Mouse (Mus musculus) lung, adult 2 months (tissue): ENCODE measurements around the gene 1700003E16Rik. TPM values are rescaled to one million over a fixed set of nuclear protein-coding genes. Genes with fewer than 3 reads are reported as not detected.

ENCODE experiments used
- DNase-seq: peaks from one replicate; pipeline ENCODE4 v3.0.0; 2022
- H3K4me1 ChIP-seq: fragments of 200-500 bp; 2 replicates; pipeline ENCODE4 v1.6.1; 2011; ENCODE audit warnings: low read length; ENCODE audit not compliant: control insufficient read depth, insufficient read depth
- H3K4me3 ChIP-seq: fragments of 200-500 bp; replicated peaks from 2 replicates; pipeline ENCODE3; 2011; ENCODE audit warnings: low read depth, mild to moderate bottlenecking, control low read depth, low read length; ENCODE audit errors: extremely low read depth
- CTCF ChIP-seq: fragments of 200-500 bp; IDR thresholded peaks from 2 replicates; pipeline ENCODE4 v1.5.1; 2011; ENCODE audit warnings: mild to moderate bottlenecking, low read length, control low read depth; ENCODE audit not compliant: insufficient read depth
- POLR2A ChIP-seq: fragments of 200-500 bp; IDR thresholded peaks from 2 replicates; pipeline ENCODE4 v1.6.1; 2011; ENCODE audit warnings: low read depth, mild to moderate bottlenecking, control low read depth, low read length, borderline replicate concordance; ENCODE audit errors: extremely low read depth
- WGBS: fragments of 180-500 bp; shearing (Covaris S2); methylation state at CpG from one replicate; pipeline ENCODE4 v1.1.7; 2018; 5-methylcytosine and 5-hydroxymethylcytosine counted together
- polyA plus RNA-seq: library from polyadenylated mRNA; depleted of rRNA; stranded (reverse); fragments of >200 nt; gene quantifications from 2 replicates; pipeline ENCODE4 v1.2.3, GENCODE M21; 2012; rRNA removed

Gene 1700003E16Rik
- polyA plus RNA-seq = 4.6 and 5.5 TPM in 2 replicates

DNA sequence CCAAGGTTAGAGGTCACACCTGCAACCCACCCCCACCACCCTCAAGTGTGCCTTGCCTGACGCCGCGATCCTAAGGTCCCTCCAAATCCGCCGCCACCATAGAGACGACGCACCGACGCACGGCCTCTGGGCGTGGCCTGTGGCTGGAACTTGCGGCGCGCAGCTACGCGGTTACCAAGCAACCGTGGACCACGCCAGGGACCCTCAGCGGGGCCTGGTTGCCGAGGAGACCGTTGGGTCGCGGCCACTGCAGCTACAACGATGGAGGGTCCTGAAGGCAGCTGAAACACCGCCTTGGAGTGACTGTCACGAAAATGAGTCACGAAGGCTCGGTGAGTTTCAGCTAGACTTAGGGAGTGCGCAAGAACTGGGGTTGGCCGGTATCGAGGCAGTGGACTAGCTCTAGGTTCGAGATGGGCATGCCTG lies at the start of gene 1700003E16Rik, which contains the start of gene Wdr54:
TSS of gene 1700003E16Rik (plus strand) at position 146 of the 426 bp plus-strand sequence.
TSS of gene Wdr54 (minus strand) at position 139 of the 426 bp plus-strand sequence.
- H3K4me3 ChIP-seq = peak within 1 kb of the TSS; percentile 54
- DNase-seq = peak; percentile 54
- TF ChIP-seq CTCF (no peak), POLR2A (no peak)
- no peaks in the 10 kb centered on the region for H3K4me1 ChIP-seq
- WGBS = 1% methylated on average over 32 of the region's 32 CpGs

- TF ChIP-seq POLR2A (no peak), CTCF (peak; percentile 78)
- Histone ChIP-seq H3K4me1 (peaks cover under 1% of the 10 kb centered on the region; the same call in 1 of the 2 replicates), H3K4me3 (no peak overlapping the region)
- 37% methylated on average over 13 of the region's 13 CpGs for WGBS
- DNase-seq = peak; percentile 73
These were observed 48.4 kb upstream of the 1700003E16Rik start for GRCm38 (mm10) chr6:83107566-83108400.

DNA sequence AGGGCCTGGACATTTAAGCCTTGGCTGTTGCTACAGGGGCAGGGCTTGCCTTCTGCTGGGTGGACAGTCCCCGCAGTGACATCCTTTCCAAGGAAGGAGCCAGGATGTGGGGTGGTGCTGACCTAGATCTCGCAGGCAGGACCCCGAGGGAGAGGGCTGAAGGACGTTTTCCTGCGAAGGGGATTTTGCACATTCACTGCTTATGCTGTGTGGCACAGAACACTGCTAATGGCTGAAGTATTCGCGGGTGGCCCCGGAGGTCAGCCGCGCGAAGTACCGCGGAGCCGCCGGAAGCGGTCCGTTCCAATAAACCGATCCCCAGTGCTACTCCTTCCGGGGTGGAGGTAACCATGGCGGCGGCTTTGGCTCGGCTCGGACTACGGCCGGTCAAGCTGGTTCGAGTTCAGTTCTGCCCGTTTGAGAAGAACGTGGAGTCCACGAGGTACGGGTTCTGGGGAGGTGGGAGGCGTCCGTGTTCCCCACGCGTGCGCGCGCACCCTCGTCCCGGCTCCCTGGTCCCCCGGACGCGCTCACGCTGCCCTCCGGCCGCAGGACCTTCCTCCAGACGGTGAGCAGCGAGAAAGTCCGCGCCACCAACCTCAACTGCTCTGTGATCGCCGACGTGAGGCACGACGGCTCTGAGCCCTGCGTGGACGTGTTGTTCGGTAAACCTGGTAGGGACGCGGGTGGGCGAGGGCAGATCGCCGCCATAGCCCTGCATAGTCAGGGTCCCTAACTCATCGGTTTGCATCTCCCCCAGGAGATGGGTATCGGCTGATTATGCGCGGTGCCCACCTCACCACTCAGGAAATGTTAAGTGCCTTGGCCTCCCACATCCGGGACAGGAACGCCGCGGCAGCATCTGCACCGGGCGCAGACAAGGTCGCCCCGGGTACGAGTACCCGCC lies 47.2 kb upstream of the 1700003E16Rik start, which contains the start of gene Mrpl53:
TSS of gene Mrpl53 (plus strand) at position 279 of the 907 bp plus-strand sequence.
- Histone ChIP-seq H3K4me1 (no peaks in the 10 kb centered on the region), H3K4me3 (peak within 1 kb of the TSS; percentile 76)
- TF ChIP-seq POLR2A (peak; percentile 88; the same call in 1 of the 2 replicates), CTCF (no peak)
- WGBS = under 1% methylated on average over 76 of the region's 76 CpGs
- DNase-seq = peak; percentile 85

DNA sequence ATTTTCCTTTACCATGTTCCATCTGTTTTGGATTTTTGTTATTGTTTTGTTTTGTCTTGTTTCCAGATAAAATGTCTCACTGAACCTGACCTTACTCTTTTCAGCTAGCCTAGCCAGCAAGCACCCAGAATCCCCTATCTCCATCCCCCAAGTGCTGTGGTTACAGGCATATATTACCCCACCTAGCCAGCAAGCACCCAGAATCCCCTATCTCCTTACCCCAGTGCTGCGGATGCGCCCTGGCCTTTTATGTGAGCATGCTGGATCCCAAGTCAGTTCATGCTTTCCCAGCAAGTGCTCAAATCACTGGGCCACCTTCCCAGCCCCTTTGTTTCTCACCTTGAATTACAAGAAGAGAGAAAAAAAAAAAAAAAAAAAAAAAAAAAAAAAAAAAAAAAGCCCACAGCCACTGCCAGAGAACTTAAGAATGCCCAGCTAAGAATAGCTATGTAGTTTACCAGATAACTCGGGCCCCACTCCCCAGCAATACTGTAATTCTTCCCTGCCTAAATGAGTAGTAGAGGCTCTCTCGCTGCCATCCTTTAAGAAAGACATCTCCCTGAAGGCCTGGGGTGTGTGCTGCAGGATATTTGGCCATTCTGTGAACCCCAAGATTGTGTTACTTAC lies 44.6 kb upstream of the 1700003E16Rik start:
- 88% methylated on average over 4 of the region's 4 CpGs for WGBS
- H3K4me1 ChIP-seq = peaks cover 3% of the 10 kb centered on the region; the same call in 1 of the 2 replicates
- no peak for DNase-seq
- TF ChIP-seq POLR2A = no peak
- TF ChIP-seq CTCF = no peak
- H3K4me3 ChIP-seq = no peak overlapping the region

DNA sequence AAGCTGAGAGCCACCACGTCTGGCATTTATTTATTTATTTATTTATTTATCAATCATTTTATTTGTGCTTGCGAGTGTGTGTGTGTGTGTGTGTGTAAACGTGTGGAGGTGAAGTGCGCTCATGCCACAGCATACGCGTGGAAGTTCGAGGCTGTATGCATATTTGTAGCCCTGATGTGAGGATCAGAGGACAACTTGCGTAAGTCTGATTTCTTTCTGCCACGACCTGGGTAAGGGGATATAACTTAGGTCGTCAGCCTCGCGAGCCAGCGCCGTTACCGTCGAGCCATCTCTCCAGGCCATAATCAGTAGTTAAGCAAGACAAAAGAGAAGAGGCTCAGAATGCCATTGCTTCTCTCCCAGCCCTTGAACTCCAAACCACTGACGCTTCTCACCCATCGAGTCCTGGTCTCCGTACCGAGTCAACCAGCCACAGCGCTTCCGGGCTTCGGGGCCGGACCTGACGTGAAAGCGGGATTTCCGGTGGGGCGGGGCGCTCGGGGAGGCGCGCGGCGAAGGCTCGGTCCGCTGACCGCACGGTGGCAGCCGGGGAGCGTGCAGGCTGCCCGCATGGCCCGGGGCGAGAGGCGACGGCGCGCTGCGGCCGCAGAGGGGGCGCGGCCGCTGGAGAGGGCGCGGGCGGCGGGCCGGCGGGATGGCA lies 41.1 kb upstream of the 1700003E16Rik start, which contains the start of gene Mogs:
TSS of gene Mogs (plus strand) at position 486 of the 661 bp plus-strand sequence.
- peak; percentile 94 for DNase-seq
- H3K4me1 ChIP-seq = peaks cover 3% of the 10 kb centered on the region; the same call in 1 of the 2 replicates
- TF ChIP-seq CTCF = no peak
- TF ChIP-seq POLR2A = peak; percentile 96
- 2% methylated on average over 52 of the region's 58 CpGs for WGBS
- H3K4me3 ChIP-seq = peak within 1 kb of the TSS; percentile 99

DNA sequence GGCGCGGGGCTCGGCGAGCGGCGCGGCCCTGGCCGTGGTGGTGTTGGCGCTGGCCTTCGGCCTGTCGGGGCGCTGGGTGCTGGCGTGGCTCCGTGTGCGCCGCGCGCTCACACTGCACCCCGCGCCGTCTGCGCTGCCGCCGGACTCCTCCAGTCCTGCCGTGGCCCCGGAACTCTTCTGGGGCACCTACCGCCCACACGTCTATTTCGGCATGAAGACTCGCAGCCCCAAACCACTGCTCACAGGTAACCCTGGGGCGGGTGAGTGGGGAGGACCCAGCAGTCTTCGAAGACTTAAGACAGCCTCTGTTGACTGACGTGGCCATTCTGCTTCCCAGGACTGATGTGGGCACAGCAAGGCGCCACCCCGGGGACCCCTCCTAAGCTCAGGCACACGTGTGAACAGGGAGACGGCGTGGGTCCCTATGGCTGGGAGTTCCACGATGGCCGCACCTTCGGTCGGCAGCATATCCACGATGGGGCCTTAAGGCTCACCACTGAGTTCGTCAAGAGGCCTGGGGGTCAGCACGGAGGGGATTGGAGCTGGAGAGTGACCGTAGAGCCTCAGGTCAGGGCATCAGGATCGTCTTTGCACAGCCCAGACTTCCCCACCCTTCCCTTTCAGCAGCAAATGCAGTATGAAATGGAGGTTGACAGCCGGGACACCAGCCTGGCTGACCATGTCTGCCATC lies 40.4 kb upstream of the 1700003E16Rik start:
- peak overlapping the region; percentile 99 for H3K4me3 ChIP-seq
- H3K4me1 ChIP-seq = peaks cover 7% of the 10 kb centered on the region
- TF ChIP-seq CTCF (no peak), POLR2A (no peak)
- under 1% methylated on average over 38 of the region's 48 CpGs for WGBS
- DNase-seq = no peak

DNA sequence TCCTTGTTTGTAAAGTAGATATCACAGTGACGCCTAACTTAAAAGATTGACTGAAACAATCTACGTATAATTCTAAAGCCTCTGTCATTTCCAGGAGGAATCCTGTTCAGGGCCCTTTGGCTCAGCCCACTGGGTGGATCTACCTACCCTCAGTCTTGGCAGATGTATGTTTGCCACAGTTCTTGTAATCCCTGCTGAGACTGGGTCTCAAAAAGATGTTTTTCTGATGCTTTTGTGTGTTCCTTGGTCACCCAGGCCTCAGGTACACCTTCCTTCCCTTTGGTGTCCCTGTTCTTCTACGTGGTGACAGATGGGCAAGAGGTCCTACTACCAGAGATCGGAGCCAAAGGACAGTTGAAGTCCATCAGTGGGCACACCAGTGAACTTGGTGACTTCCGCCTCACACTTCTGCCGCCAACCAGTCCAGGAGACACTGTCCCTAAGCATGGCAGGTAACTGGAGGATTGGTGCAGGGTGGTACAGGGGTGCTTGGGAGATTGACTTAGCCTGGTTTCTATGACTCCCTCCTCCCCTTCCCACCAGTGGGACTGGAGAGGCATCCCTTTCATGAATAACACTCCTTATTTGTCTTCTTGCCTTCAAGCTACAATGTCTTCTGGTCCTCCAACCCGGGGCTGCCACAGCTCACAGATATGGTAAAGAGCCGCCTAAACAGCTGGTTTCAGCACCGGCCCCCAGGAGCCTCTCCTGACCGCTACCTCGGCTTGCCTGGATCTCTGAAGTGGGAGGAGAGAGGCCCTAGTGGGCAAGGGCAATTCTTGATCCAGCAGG lies 39.6 kb upstream of the 1700003E16Rik start:
- Histone ChIP-seq H3K4me3 (no peak overlapping the region), H3K4me1 (peaks cover 7% of the 10 kb centered on the region)
- TF ChIP-seq CTCF (no peak), POLR2A (0 out of 2 replicates have a peak, but pooled peaks have one; percentile 10)
- DNase-seq = no peak
- 66% methylated on average over 11 of the region's 11 CpGs for WGBS
